ENCODE assay signal across 16 mouse cellular contexts in genomic region chr1:39946391-39946790, GRCm38 (mm10). TPM values are rescaled to one million over a fixed set of nuclear protein-coding genes. Genes with fewer than 3 reads are reported as not detected.
A peak's percentile ranks its signal among the peaks of the same experiment; 100 is the strongest.
DNase-seq lines count a peak whose midpoint lies in the region; ATAC-seq and TF ChIP-seq lines count a peak whose summit lies in the region.
"Had no signal": no experiment of that assay in that cellular context is flagged by ENCODE, and none has a peak within 500 bp of the region (broad histone marks: within the 10 kb centered on the region; RNA-seq: fewer than 3 reads in every experiment).

No protein-coding gene starts in this region.

- no peak for ATAC-seq in hindbrain, embryonic 12.5 days (ENCODE audit: low FRiP score)
- ATAC-seq in neural tube, embryonic 13.5 days (ENCODE audit: low read depth): no peak
- no peak for ATAC-seq in forebrain, embryonic 16.5 days
- no peak for ATAC-seq in neural tube, embryonic 15.5 days (ENCODE audit: low FRiP score)
- no peak for ATAC-seq in kidney, embryonic 16.5 days (ENCODE audit: low FRiP score, low TSS enrichment)
- ATAC-seq: Patski had no signal

- DNase-seq in hindbrain, embryonic 10.5 days (ENCODE audit: low spot score): no peak
- DNase-seq in neural tube, embryonic 10.5 days (ENCODE audit: extremely low spot score, low spot score): no peak
- no peak for DNase-seq in lung, adult 2 months
- DNase-seq: kidney, adult 2 months; liver; lung, adult 18-20 months; lung, postnatal 4 days; right cerebral cortex, postnatal 25 days; thymus, adult 18-20 months had no signal

- H3K4me1 ChIP-seq in hindbrain, embryonic 12.5 days: peaks cover 93% of the 10 kb centered on the region
- H3K4me1 ChIP-seq in hindbrain, embryonic 10.5 days (replicated peaks): peaks cover 95% of the 10 kb centered on the region
- H3K4me1 ChIP-seq in neural tube, embryonic 13.5 days (replicated peaks): peaks cover 98% of the 10 kb centered on the region
- peaks cover 92% of the 10 kb centered on the region for H3K4me1 ChIP-seq in forebrain, embryonic 16.5 days (replicated peaks; ENCODE audit: control insufficient read depth, insufficient read depth, low read length)
- H3K4me1 ChIP-seq in neural tube, embryonic 15.5 days: peaks cover 93% of the 10 kb centered on the region
- H3K4me1 ChIP-seq in kidney, embryonic 16.5 days (ENCODE audit: insufficient read depth, low read length): peaks cover 72% of the 10 kb centered on the region
- H3K4me1 ChIP-seq in lung, adult 2 months (ENCODE audit: control insufficient read depth, insufficient read depth, low read length): peaks cover 40% of the 10 kb centered on the region

- no peak overlapping the region for H3K4me2 ChIP-seq in hindbrain, embryonic 12.5 days (replicated peaks)
- no peak overlapping the region for H3K4me2 ChIP-seq in neural tube, embryonic 13.5 days
- H3K4me2 ChIP-seq in forebrain, embryonic 16.5 days (ENCODE audit: low read length): no peak overlapping the region
- no peak overlapping the region for H3K4me2 ChIP-seq in neural tube, embryonic 15.5 days
- no peak overlapping the region for H3K4me2 ChIP-seq in kidney, embryonic 16.5 days (replicated peaks; ENCODE audit: low read depth, low read length)
- H3K4me2 ChIP-seq: heart, embryonic 12.5 days had no signal

- no peaks in the 10 kb centered on the region for H3K9me3 ChIP-seq in hindbrain, embryonic 12.5 days (replicated peaks)
- no peaks in the 10 kb centered on the region for H3K9me3 ChIP-seq in hindbrain, embryonic 10.5 days
- no peaks in the 10 kb centered on the region for H3K9me3 ChIP-seq in neural tube, embryonic 13.5 days
- H3K9me3 ChIP-seq in forebrain, embryonic 16.5 days (ENCODE audit: control insufficient read depth, low read length): no peaks in the 10 kb centered on the region
- H3K9me3 ChIP-seq in neural tube, embryonic 15.5 days (replicated peaks): no peaks in the 10 kb centered on the region
- H3K9me3 ChIP-seq in kidney, embryonic 16.5 days (ENCODE audit: low read length): no peaks in the 10 kb centered on the region
- H3K9me3 ChIP-seq: heart, embryonic 12.5 days had no signal

- TF ChIP-seq POLR2A in lung, adult 2 months (IDR thresholded peaks at IDR 0.05; ENCODE audit: borderline replicate concordance, extremely low read depth, low read depth, low read length): no peak

- no peak overlapping the region for H3K9ac ChIP-seq in hindbrain, embryonic 12.5 days
- H3K9ac ChIP-seq in neural tube, embryonic 13.5 days: no peak overlapping the region
- no peak overlapping the region for H3K9ac ChIP-seq in forebrain, embryonic 16.5 days (replicated peaks; ENCODE audit: low read depth, low read length)
- no peak overlapping the region for H3K9ac ChIP-seq in neural tube, embryonic 15.5 days (replicated peaks)
- H3K9ac ChIP-seq in kidney, embryonic 16.5 days (replicated peaks; ENCODE audit: low read length): no peak overlapping the region
- H3K9ac ChIP-seq: heart, embryonic 12.5 days had no signal

- H3K36me3 ChIP-seq in hindbrain, embryonic 12.5 days: no peaks in the 10 kb centered on the region
- H3K36me3 ChIP-seq in hindbrain, embryonic 10.5 days: no peaks in the 10 kb centered on the region
- no peaks in the 10 kb centered on the region for H3K36me3 ChIP-seq in neural tube, embryonic 13.5 days
- H3K36me3 ChIP-seq in forebrain, embryonic 16.5 days (ENCODE audit: control insufficient read depth, insufficient read depth): no peaks in the 10 kb centered on the region
- H3K36me3 ChIP-seq in neural tube, embryonic 15.5 days: no peaks in the 10 kb centered on the region
- no peaks in the 10 kb centered on the region for H3K36me3 ChIP-seq in kidney, embryonic 16.5 days (ENCODE audit: insufficient read depth, low read length)
- H3K36me3 ChIP-seq: heart, embryonic 12.5 days had no signal

- peak overlapping the region; percentile 57 for H3K27ac ChIP-seq in hindbrain, embryonic 12.5 days
- no peak overlapping the region for H3K27ac ChIP-seq in hindbrain, embryonic 10.5 days
- peak overlapping the region; percentile 85 for H3K27ac ChIP-seq in neural tube, embryonic 13.5 days (replicated peaks)
- H3K27ac ChIP-seq in forebrain, embryonic 16.5 days (ENCODE audit: low read length): peak overlapping the region; percentile 80
- H3K27ac ChIP-seq in neural tube, embryonic 15.5 days (replicated peaks): peak overlapping the region; percentile 62; the same call in 1 of the 2 replicates
- no peak overlapping the region for H3K27ac ChIP-seq in kidney, embryonic 16.5 days (ENCODE audit: low read length)

- no peak overlapping the region for H3K4me3 ChIP-seq in hindbrain, embryonic 12.5 days
- H3K4me3 ChIP-seq in hindbrain, embryonic 10.5 days: no peak overlapping the region
- no peak overlapping the region for H3K4me3 ChIP-seq in neural tube, embryonic 13.5 days
- H3K4me3 ChIP-seq in forebrain, embryonic 16.5 days (replicated peaks; ENCODE audit: low read length): no peak overlapping the region
- H3K4me3 ChIP-seq in neural tube, embryonic 15.5 days (replicated peaks): no peak overlapping the region
- no peak overlapping the region for H3K4me3 ChIP-seq in kidney, embryonic 16.5 days (ENCODE audit: low read length)
- H3K4me3 ChIP-seq in lung, adult 2 months (replicated peaks; ENCODE audit: extremely low read depth, low read depth, low read length): no peak overlapping the region
- H3K4me3 ChIP-seq: heart, embryonic 12.5 days had no signal

- 77% methylated on average over 4 of the region's 4 CpGs for WGBS in hindbrain, embryonic 12.5 days
- WGBS in hindbrain, embryonic 10.5 days: 73% methylated on average over 4 of the region's 4 CpGs
- 67% methylated on average over 4 of the region's 4 CpGs for WGBS in neural tube, embryonic 13.5 days
- 40% methylated on average over 4 of the region's 4 CpGs for WGBS in forebrain, embryonic 16.5 days
- WGBS in neural tube, embryonic 15.5 days: 69% methylated on average over 4 of the region's 4 CpGs
- WGBS in kidney, embryonic 16.5 days: 72% methylated on average over 4 of the region's 4 CpGs
- 41% methylated on average over 4 of the region's 4 CpGs for WGBS in lung, adult 2 months

- H3K27me3 ChIP-seq in hindbrain, embryonic 12.5 days: no peaks in the 10 kb centered on the region
- H3K27me3 ChIP-seq in hindbrain, embryonic 10.5 days (ENCODE audit: insufficient read depth, poor library complexity, severe bottlenecking): no peaks in the 10 kb centered on the region
- H3K27me3 ChIP-seq in neural tube, embryonic 13.5 days: no peaks in the 10 kb centered on the region
- no peaks in the 10 kb centered on the region for H3K27me3 ChIP-seq in forebrain, embryonic 16.5 days (replicated peaks; ENCODE audit: control insufficient read depth, insufficient read depth, low read length)
- no peaks in the 10 kb centered on the region for H3K27me3 ChIP-seq in neural tube, embryonic 15.5 days (replicated peaks)
- H3K27me3 ChIP-seq in kidney, embryonic 16.5 days (ENCODE audit: insufficient read depth, low read length): no peaks in the 10 kb centered on the region
- H3K27me3 ChIP-seq: heart, embryonic 12.5 days; Patski had no signal

- TF ChIP-seq CTCF in lung, adult 2 months (IDR thresholded peaks at IDR 0.05; ENCODE audit: insufficient read depth, low read length): no peak

RNA-seq across cellular contexts. Expression of gene Map4k4, which starts 45.7 kb away (rescaled TPM):
- 65.6 and 66.2 TPM in 2 replicates for polyA plus RNA-seq in hindbrain, embryonic 12.5 days (2016; fragmentation: Nextera tagmentation; extraction: Ambion mirVana)
- 38.5 and 40.1 TPM in 2 replicates for polyA plus RNA-seq in hindbrain, embryonic 10.5 days (2016; fragmentation: Nextera tagmentation; extraction: Ambion mirVana)
- 49.0 and 56.3 TPM in 2 replicates for polyA plus RNA-seq in neural tube, embryonic 13.5 days (2015; fragmentation: Nextera tagmentation; extraction: Ambion mirVana)
- 38.5 and 49.5 TPM in 2 replicates for polyA plus RNA-seq in forebrain, embryonic 16.5 days (2015; fragmentation: Nextera tagmentation; extraction: Ambion mirVana)
- polyA plus RNA-seq in neural tube, embryonic 15.5 days (2015; fragmentation: Nextera tagmentation; extraction: Ambion mirVana): 31.1 and 35.7 TPM in 2 replicates
- 14.3 and 20.2 TPM in 2 replicates for polyA plus RNA-seq in kidney, embryonic 16.5 days (2015; fragmentation: Nextera tagmentation; extraction: Ambion mirVana)
- polyA plus RNA-seq in lung, adult 2 months (2012; rRNA removed): 80.4 and 94.7 TPM in 2 replicates

Comparison
In these comparisons a context has a peak if more than half of its experiments do, and no peak if none do; other contexts are left out.
1. H3K27ac ChIP-seq: peak in hindbrain, embryonic 12.5 days (single experiment), neural tube, embryonic 13.5 days (single experiment), forebrain, embryonic 16.5 days (single experiment) and neural tube, embryonic 15.5 days (single experiment); none in hindbrain, embryonic 10.5 days (single experiment) and kidney, embryonic 16.5 days (single experiment).